Mouse (Mus musculus) forebrain, embryonic 10.5 days (tissue): ENCODE data around the gene Srebf2. TPM values are rescaled to one million over a fixed set of nuclear protein-coding genes. Genes with fewer than 3 reads are reported as not detected.

Experiments used
- DNase-seq: peaks from one replicate; pipeline ENCODE4 v3.0.0-alpha.2; 2017; ENCODE audit warnings: low spot score; ENCODE audit errors: extremely low spot score
- H3K27ac ChIP-seq: fragments of 300-500 bp; sonication (generic); 2 replicates; pipeline ENCODE4 v1.5.1; 2016; ENCODE audit warnings: mild to moderate bottlenecking
- H3K27me3 ChIP-seq: fragments of 300-500 bp; sonication (generic); 2 replicates; pipeline ENCODE4 v1.6.1; 2016; ENCODE audit warnings: mild to moderate bottlenecking; ENCODE audit not compliant: poor library complexity, severe bottlenecking
- H3K36me3 ChIP-seq: fragments of 300-500 bp; sonication (generic); replicated peaks from 2 replicates; pipeline ENCODE4 v1.6.1; 2016; ENCODE audit warnings: mild to moderate bottlenecking, moderate library complexity
- H3K4me1 ChIP-seq: fragments of 300-500 bp; sonication (generic); 2 replicates; pipeline ENCODE4 v1.6.1; 2016
- H3K4me3 ChIP-seq: fragments of 300-500 bp; sonication (generic); 2 replicates; pipeline ENCODE4 v1.5.1; 2016; ENCODE audit warnings: mild to moderate bottlenecking, moderate library complexity
- H3K9me3 ChIP-seq: fragments of 300-500 bp; sonication (generic); 2 replicates; pipeline ENCODE4 v1.6.1; 2016; ENCODE audit warnings: mild to moderate bottlenecking, moderate library complexity
- WGBS: fragments of 180-500 bp; shearing (Covaris S2); methylation state at CpG from one replicate; pipeline ENCODE4 v1.1.7; 2016; 5-methylcytosine and 5-hydroxymethylcytosine counted together
- polyA plus RNA-seq: library from polyadenylated mRNA; unstranded; fragments of >200 nt; fragmentation: Nextera tagmentation; extraction: Ambion mirVana; gene quantifications from 2 replicates; pipeline ENCODE4 v1.2.1, GENCODE M21; 2016

Gene Srebf2
- polyA plus RNA-seq, 1 experiment from 2014 or later: 227 TPM

DNA sequence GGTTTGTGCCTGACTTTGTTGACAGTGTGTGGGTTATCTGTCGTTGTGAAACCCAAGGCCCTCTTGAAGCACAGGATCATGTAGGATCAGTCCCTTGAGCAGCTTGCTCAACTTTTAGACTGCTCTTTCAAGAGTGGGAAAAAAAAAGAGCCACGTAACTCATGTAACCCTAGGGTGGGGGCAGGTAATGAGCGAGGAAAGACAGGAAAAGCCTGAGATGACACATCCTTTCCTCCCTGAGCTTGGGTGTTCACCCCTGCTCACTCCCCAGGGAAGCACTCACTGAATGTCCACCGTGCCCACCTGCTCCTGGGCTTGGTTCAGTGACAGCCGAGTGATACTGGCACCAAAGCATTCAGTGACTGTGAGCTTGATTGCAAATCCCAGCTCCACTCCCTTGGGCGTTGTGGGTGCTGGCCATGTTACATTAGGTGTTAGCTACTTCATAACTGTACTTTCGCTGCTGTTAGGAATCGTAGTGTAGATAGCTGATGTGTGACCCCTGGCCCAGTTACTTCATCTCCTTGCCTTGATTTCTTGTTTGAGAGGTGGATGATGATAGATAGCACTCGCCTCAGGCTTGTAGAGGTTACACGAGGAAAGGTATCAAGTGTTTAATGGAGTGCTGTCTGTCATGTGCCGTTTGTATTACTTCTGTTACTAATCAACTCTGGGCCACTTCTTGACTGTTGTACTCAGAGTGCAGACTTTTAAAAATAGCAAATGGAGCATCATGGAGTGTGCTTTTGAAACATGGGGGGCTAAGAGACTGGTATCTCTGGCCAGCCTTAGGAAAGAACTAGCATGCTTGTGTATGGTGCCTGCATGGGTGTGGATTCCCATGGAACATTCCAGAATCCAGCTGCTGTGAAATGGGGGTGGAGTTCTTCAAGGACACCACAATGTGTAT, 14.0 kb downstream of the Srebf2 start:
- H3K9me3 ChIP-seq: no peaks in the 10 kb centered on the region
- 89% methylated on average over 11 of the region's 11 CpGs for WGBS
- no peak overlapping the region for H3K27ac ChIP-seq
- H3K27me3 ChIP-seq: no peaks in the 10 kb centered on the region
- no peak for DNase-seq
- H3K4me1 ChIP-seq: peaks cover 75% of the 10 kb centered on the region
- H3K36me3 ChIP-seq: peaks cover 32% of the 10 kb centered on the region
- H3K4me3 ChIP-seq: no peak overlapping the region

DNA sequence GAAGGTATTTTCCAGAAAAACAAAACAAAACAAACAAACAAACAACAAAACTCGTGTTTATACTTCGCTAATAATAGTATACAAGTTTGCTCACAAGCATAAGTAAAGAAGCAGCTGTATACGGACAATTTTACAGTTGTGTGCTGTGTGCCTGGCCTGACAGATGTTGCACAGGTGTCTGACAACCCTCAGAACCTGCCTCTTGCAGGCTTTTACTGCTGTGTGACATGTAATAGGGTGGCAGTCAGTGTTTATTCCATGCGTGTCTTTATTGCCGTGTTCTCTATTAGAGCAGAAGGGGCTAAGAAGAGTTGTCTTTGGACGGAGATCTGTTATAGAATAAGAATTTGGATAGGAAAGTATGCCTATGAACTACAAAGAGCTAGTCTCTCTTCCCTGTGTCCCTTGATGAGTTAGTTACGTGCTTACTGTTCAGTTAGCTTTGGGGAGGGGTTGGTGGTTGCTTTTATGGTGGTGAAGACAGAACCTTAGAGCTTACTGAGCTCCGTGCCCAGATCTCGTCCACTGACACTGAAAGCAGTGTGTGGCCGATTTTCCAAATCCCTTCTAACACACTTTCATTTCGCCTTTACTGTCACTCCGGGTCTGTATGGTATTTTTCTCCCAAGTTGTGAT, 15.1 kb downstream of the Srebf2 start:
- H3K9me3 ChIP-seq: no peaks in the 10 kb centered on the region
- H3K27ac ChIP-seq: no peak overlapping the region
- H3K36me3 ChIP-seq: peaks cover 21% of the 10 kb centered on the region
- WGBS: 92% methylated on average over 12 of the region's 12 CpGs
- DNase-seq: no peak
- no peak overlapping the region for H3K4me3 ChIP-seq
- peaks cover 85% of the 10 kb centered on the region for H3K4me1 ChIP-seq
- no peaks in the 10 kb centered on the region for H3K27me3 ChIP-seq

- no peak for DNase-seq
- WGBS: 88% methylated on average over 10 of the region's 10 CpGs
- Histone ChIP-seq H3K27me3 (no peaks in the 10 kb centered on the region), H3K27ac (peak overlapping the region; percentile 62), H3K4me1 (peaks cover 86% of the 10 kb centered on the region), H3K36me3 (peaks cover 15% of the 10 kb centered on the region), H3K4me3 (no peak overlapping the region), H3K9me3 (no peaks in the 10 kb centered on the region)
These were observed 16.5 kb downstream of the Srebf2 start for GRCm38 (mm10) chr15:82163356-82164060.

DNA sequence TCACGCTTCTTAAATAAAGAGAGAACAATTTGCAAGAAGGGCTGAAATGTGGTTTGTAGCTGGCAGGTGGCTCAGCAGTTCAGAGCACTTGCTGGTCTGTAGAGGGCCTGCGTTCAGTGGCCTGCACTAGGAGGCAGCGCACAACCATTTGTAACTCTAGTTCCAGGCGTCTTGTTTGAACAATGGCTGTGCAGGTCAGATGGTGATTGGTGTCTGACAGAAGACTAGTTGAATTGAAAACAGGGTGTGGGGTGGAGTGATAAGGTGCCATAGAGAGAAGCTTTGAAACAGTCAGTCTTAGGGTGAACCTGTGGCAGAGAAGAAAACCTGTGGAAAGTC, 17.0 kb downstream of the Srebf2 start:
- peak overlapping the region; percentile 62; the same call in 1 of the 2 replicates for H3K27ac ChIP-seq
- H3K4me3 ChIP-seq: no peak overlapping the region
- DNase-seq: no peak
- WGBS: 65% methylated on average over 4 of the region's 4 CpGs
- no peaks in the 10 kb centered on the region for H3K9me3 ChIP-seq
- no peaks in the 10 kb centered on the region for H3K27me3 ChIP-seq
- peaks cover 82% of the 10 kb centered on the region for H3K4me1 ChIP-seq
- peaks cover 15% of the 10 kb centered on the region for H3K36me3 ChIP-seq

GRCm38 (mm10) chr15:82164496-82164895, 17.5 kb downstream of the Srebf2 start:
- no peaks in the 10 kb centered on the region for H3K27me3 ChIP-seq
- H3K4me3 ChIP-seq: no peak overlapping the region
- no peaks in the 10 kb centered on the region for H3K9me3 ChIP-seq
- 82% methylated on average over 7 of the region's 7 CpGs for WGBS
- H3K36me3 ChIP-seq: peaks cover 20% of the 10 kb centered on the region
- peaks cover 77% of the 10 kb centered on the region for H3K4me1 ChIP-seq
- peak overlapping the region; percentile 62; the same call in 1 of the 2 replicates for H3K27ac ChIP-seq
- DNase-seq: no peak

GRCm38 (mm10) chr15:82165332-82166239, 18.6 kb downstream of the Srebf2 start:
- H3K4me3 ChIP-seq: no peak overlapping the region
- peak overlapping the region; percentile 75; the same call in 1 of the 2 replicates for H3K27ac ChIP-seq
- H3K4me1 ChIP-seq: peaks cover 68% of the 10 kb centered on the region
- DNase-seq: peak; percentile 73
- 62% methylated on average over 8 of the region's 8 CpGs for WGBS
- H3K27me3 ChIP-seq: no peaks in the 10 kb centered on the region
- peaks cover 27% of the 10 kb centered on the region for H3K36me3 ChIP-seq
- H3K9me3 ChIP-seq: no peaks in the 10 kb centered on the region

- Histone ChIP-seq H3K4me1 (peaks cover 59% of the 10 kb centered on the region), H3K27me3 (no peaks in the 10 kb centered on the region), H3K36me3 (peaks cover 35% of the 10 kb centered on the region), H3K9me3 (no peaks in the 10 kb centered on the region), H3K27ac (peak overlapping the region; percentile 75), H3K4me3 (no peak overlapping the region)
- WGBS: 71% methylated on average over 22 of the region's 22 CpGs
- no peak for DNase-seq
These were observed 19.5 kb downstream of the Srebf2 start for GRCm38 (mm10) chr15:82166240-82167100.

DNA sequence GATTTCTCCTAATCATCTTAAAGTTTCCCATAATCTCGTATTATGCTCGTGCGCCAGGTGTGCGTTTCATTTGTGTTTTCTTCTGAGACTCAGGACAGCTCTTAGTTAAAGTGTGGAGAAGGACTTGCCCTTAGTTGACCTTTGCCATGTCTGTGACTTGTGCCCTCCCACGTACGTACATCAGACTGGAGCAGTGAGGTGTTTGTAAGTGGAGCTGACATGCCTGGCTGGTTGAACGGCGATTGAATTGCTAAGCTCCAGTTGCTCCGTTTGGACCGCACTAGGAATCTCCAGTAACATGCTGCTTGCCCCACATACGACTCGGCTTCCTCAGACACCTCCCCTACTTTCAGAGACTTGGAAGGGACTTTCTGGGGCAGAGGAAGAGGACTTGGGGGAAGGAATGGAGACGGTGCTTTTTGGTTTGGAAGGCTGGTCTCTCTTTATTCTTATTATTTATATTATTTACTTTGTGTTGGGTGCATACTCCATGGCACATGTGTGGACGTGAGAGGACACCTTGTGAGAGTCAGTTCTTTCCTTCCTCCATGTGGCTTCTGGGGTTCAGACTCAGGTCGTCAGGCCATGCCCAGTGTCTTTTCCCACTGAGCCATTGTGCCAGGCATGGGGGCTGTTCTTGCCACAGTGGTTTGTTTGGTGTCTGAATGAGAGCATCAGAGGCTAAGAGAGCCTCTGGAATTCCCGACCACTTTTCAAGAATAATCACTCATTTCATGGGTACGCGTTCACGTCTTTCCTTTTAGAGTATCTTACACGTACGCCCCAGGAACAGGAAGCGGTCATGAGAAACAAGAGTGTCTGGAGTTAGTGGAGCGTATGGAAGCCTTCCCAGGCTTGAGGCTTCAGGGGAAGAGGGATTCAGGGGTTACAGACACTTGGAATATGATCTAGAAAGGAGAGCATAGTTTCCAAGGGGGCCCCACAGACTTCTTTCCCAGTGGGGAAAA, 20.5 kb downstream of the Srebf2 start:
- WGBS: 75% methylated on average over 23 of the region's 23 CpGs
- no peak overlapping the region for H3K4me3 ChIP-seq
- H3K27me3 ChIP-seq: no peaks in the 10 kb centered on the region
- peaks cover 45% of the 10 kb centered on the region for H3K36me3 ChIP-seq
- peak overlapping the region; percentile 75 for H3K27ac ChIP-seq
- H3K9me3 ChIP-seq: no peaks in the 10 kb centered on the region
- DNase-seq: no peak
- peaks cover 55% of the 10 kb centered on the region for H3K4me1 ChIP-seq

DNA sequence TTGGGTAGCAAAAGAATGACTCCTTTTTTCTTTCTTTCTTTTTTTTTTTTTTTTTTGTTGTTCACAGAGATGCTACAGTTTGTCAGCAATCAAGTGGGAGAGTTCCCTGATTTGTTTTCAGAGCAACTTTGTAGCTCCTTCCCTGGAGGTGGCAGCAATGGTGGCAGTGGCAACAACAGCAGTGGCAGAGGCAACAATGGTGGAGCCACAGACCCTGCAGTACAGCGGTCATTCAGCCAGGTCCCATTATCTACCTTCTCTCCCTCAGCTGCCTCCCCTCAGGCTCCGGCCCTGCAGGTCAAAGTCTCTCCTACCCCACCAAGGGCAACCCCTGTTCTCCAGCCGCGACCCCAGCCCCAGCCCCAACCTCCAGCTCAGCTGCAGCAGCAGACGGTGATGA, 22.7 kb downstream of the Srebf2 start:
- no peak for DNase-seq

DNA sequence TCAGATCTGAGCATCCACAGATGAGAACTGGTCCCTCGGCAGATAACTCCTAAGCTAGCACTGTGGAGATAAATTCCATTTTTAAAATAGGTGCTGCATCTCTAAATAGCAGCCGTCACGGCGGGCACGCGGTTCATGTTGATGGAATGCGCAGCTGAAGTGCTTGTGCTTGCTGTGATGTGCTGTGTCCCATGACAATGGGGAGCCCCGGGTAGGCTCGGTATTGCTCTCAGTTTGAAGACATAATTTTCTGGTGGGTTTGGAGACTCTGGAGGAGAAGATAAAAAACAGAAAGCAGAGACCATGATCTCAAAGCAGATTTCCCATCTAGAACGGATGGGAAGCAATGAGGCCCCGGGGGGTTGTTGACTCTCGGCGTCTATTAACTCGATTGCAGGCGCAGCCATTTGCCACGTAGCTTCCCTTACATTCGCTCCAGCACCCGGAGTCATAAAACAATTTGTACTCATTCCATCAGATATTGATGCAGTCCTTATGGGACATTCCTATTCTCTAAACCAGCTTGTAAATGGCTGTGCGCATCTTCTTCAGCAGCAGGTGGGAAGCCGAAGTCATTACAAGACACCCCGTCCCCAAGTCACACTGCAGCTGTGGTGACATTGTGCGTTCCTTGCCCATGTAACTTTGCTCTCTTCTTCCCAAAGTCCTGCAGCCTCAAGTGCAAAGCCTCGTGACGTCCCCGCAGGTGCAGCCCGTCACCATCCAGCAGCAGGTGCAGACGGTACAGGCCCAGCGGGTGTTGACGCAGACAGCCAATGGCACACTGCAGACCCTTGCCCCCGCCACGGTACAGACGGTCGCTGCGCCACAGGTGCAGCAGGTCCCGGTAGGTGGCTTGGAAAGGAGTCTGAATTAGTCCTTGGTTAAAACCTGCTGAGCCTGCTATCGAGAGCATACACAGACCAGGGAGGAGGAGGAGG, 23.7 kb downstream of the Srebf2 start:
- peaks cover 78% of the 10 kb centered on the region for H3K36me3 ChIP-seq

More for the DNA sequence above, 22.7 kb downstream of the Srebf2 start:
- no peak overlapping the region for H3K4me3 ChIP-seq
- 79% methylated on average over 5 of the region's 5 CpGs for whole genome bisulfite sequencing
- H3K27me3 ChIP-seq: no peaks in the 10 kb centered on the region
- peaks cover 38% of the 10 kb centered on the region for H3K4me1 ChIP-seq
- H3K27ac ChIP-seq: no peak overlapping the region
- H3K9me3 ChIP-seq: no peaks in the 10 kb centered on the region
- peaks cover 67% of the 10 kb centered on the region for H3K36me3 ChIP-seq

More for the DNA sequence above, 23.7 kb downstream of the Srebf2 start:
- H3K4me3 ChIP-seq: no peak overlapping the region
- peaks cover 29% of the 10 kb centered on the region for H3K4me1 ChIP-seq
- DNase-seq: no peak
- 91% methylated on average over 36 of the region's 36 CpGs for WGBS
- no peaks in the 10 kb centered on the region for H3K27me3 ChIP-seq
- no peaks in the 10 kb centered on the region for H3K9me3 ChIP-seq
- H3K27ac ChIP-seq: no peak overlapping the region
